Mouse (Mus musculus) brown adipose tissue, adult 24 weeks (tissue): ENCODE measurements around the gene Ramp3. TPM values are rescaled to one million over a fixed set of nuclear protein-coding genes. Genes with fewer than 3 reads are reported as not detected.

Experiments
- H3K27ac ChIP-seq: fragments of 200-500 bp; replicated peaks from 2 replicates; pipeline ENCODE4 v1.5.1; 2012; ENCODE audit warnings: low read depth, mild to moderate bottlenecking, low read length
- H3K4me1 ChIP-seq: fragments of 200-500 bp; 2 replicates; pipeline ENCODE4 v1.6.1; 2012; ENCODE audit warnings: low read length, mixed read lengths; ENCODE audit not compliant: control insufficient read depth, insufficient read depth, insufficient read length
- H3K4me3 ChIP-seq: fragments of 200-500 bp; 2 replicates; pipeline ENCODE4 v1.5.1; 2012; ENCODE audit warnings: low read depth, mild to moderate bottlenecking, low read length, moderate library complexity; ENCODE audit not compliant: insufficient read depth
- polyA plus RNA-seq: library from polyadenylated mRNA; stranded (reverse); fragments of >200 nt; gene quantifications from 2 replicates; pipeline ENCODE4 v1.2.4, GENCODE M21; 2012; ENCODE audit not compliant: missing spikeins, insufficient read depth, insufficient read length

Gene Ramp3
- polyA plus RNA-seq = not detected in 2 replicates

GRCm38 (mm10) chr11:6658271-6658670 is at the start of gene Ramp3:
TSS of gene Ramp3 (plus strand) at chr11:6658521.
- H3K4me1 ChIP-seq = no peaks in the 10 kb centered on the region
- H3K27ac ChIP-seq = no peak within 1 kb of the TSS
- H3K4me3 ChIP-seq = peak within 1 kb of the TSS; percentile 58

- H3K4me1 ChIP-seq = no peaks in the 10 kb centered on the region
- H3K4me3 ChIP-seq = no peak overlapping the region
- H3K27ac ChIP-seq = no peak overlapping the region
Measured at GRCm38 (mm10) chr11:6615250-6616205, 42.8 kb upstream of the Ramp3 start.

- Histone ChIP-seq H3K4me3 (no peak overlapping the region), H3K4me1 (peaks cover 11% of the 10 kb centered on the region), H3K27ac (no peak overlapping the region)
Measured at GRCm38 (mm10) chr11:6623704-6624103, 34.6 kb upstream of the Ramp3 start.

GRCm38 (mm10) chr11:6624619-6625382 is 33.5 kb upstream of the Ramp3 start:
- Histone ChIP-seq H3K27ac (peak overlapping the region; percentile 31; the same call in 1 of the 2 replicates), H3K4me1 (peaks cover 11% of the 10 kb centered on the region), H3K4me3 (peak overlapping the region; percentile 91)

GRCm38 (mm10) chr11:6625478-6626387 is 32.6 kb upstream of the Ramp3 start, which contains the start of gene Tbrg4:
TSS of gene Tbrg4 (minus strand) at chr11:6626067.
- Histone ChIP-seq H3K27ac (peak within 1 kb of the TSS; percentile 99), H3K4me1 (peaks cover 11% of the 10 kb centered on the region), H3K4me3 (peak within 1 kb of the TSS; percentile 91)

GRCm38 (mm10) chr11:6626388-6626772 is 31.9 kb upstream of the Ramp3 start:
- H3K27ac ChIP-seq = peak overlapping the region; percentile 99
- peaks cover 11% of the 10 kb centered on the region for H3K4me1 ChIP-seq
- peak overlapping the region; percentile 91 for H3K4me3 ChIP-seq

- peaks cover 11% of the 10 kb centered on the region for H3K4me1 ChIP-seq
- no peak overlapping the region for H3K4me3 ChIP-seq
- peak overlapping the region; percentile 37 for H3K27ac ChIP-seq
Measured at GRCm38 (mm10) chr11:6627731-6628130, 30.6 kb upstream of the Ramp3 start.

GRCm38 (mm10) chr11:6628568-6628967 is 29.8 kb upstream of the Ramp3 start:
- no peak overlapping the region for H3K4me3 ChIP-seq
- H3K4me1 ChIP-seq = peaks cover 11% of the 10 kb centered on the region
- H3K27ac ChIP-seq = no peak overlapping the region

- H3K27ac ChIP-seq = no peak overlapping the region
- H3K4me1 ChIP-seq = peaks cover 7% of the 10 kb centered on the region; the same call in 1 of the 2 replicates
- no peak overlapping the region for H3K4me3 ChIP-seq
Measured at GRCm38 (mm10) chr11:6629655-6630054, 28.7 kb upstream of the Ramp3 start.

- H3K4me1 ChIP-seq = no peaks in the 10 kb centered on the region
- no peak overlapping the region for H3K27ac ChIP-seq
Measured at GRCm38 (mm10) chr11:6636150-6636549, 22.2 kb upstream of the Ramp3 start.

GRCm38 (mm10) chr11:6638537-6638936 is 19.8 kb upstream of the Ramp3 start, which contains the start of gene Wap:
TSS of gene Wap (minus strand) at chr11:6638637.
- Histone ChIP-seq H3K4me1 (no peaks in the 10 kb centered on the region), H3K4me3 (no peak within 1 kb of the TSS), H3K27ac (no peak within 1 kb of the TSS)

More at GRCm38 (mm10) chr11:6636150-6636549, 22.2 kb upstream of the Ramp3 start:
- H3K4me3 ChIP-seq = no peak overlapping the region

- Histone ChIP-seq H3K4me3 (no peak overlapping the region), H3K4me1 (no peaks in the 10 kb centered on the region), H3K27ac (no peak overlapping the region)
Measured at GRCm38 (mm10) chr11:6639072-6639471, 19.2 kb upstream of the Ramp3 start.

- Histone ChIP-seq H3K27ac (no peak overlapping the region), H3K4me3 (no peak overlapping the region), H3K4me1 (no peaks in the 10 kb centered on the region)
Measured at GRCm38 (mm10) chr11:6644566-6644965, 13.8 kb upstream of the Ramp3 start.
